Mouse (Mus musculus) stomach, postnatal 0 days (tissue): ENCODE results near the gene Brca1. TPM values are rescaled to one million over a fixed set of nuclear protein-coding genes. Genes with fewer than 3 reads are reported as not detected.
A peak's percentile ranks its signal among the peaks of the same experiment; 100 is the strongest.
"Not testable (repeated sequence)": the region's sequence is repeated elsewhere in the genome, so short reads cannot be mapped to it uniquely, and the experiment has no call there.

ENCODE experiments used
- ATAC-seq: fragments of 200-750 bp; cut with Nextera tagmentation; 2 replicates; pipeline ENCODE4 v1.8.0; 2017; ENCODE audit not compliant: low FRiP score, low TSS enrichment
- DNase-seq: peaks from one replicate; pipeline ENCODE4 v3.0.0-alpha.2; 2016; ENCODE audit warnings: low spot score
- H3K27ac ChIP-seq: fragments of 300-500 bp; sonication (generic); replicated peaks from 2 replicates; pipeline ENCODE4 v1.5.1; 2014; ENCODE audit warnings: mild to moderate bottlenecking, control low read depth
- H3K27me3 ChIP-seq: fragments of 300-500 bp; sonication (generic); 2 replicates; pipeline ENCODE4 v1.6.1; 2014; ENCODE audit warnings: low read length; ENCODE audit not compliant: control insufficient read depth, insufficient read depth
- H3K36me3 ChIP-seq: fragments of 300-500 bp; sonication (generic); 2 replicates; pipeline ENCODE4 v1.6.1; 2014; ENCODE audit warnings: low read length, mixed read lengths; ENCODE audit not compliant: control insufficient read depth, insufficient read depth
- H3K4me1 ChIP-seq: fragments of 300-500 bp; sonication (generic); replicated peaks from 2 replicates; pipeline ENCODE4 v1.6.1; 2014; ENCODE audit warnings: antibody characterized with exemption; ENCODE audit not compliant: control insufficient read depth, insufficient read depth
- H3K4me2 ChIP-seq: fragments of 300-500 bp; sonication (generic); replicated peaks from 2 replicates; pipeline ENCODE4 v1.6.1; 2014; ENCODE audit warnings: low read depth, mild to moderate bottlenecking, control low read depth, moderate library complexity
- H3K4me3 ChIP-seq: fragments of 300-500 bp; sonication (generic); 2 replicates; pipeline ENCODE4 v1.5.1; 2014; ENCODE audit warnings: low read depth, low read length, control low read depth
- H3K9ac ChIP-seq: fragments of 300-500 bp; sonication (generic); 2 replicates; pipeline ENCODE4 v1.6.1; 2014; ENCODE audit warnings: mild to moderate bottlenecking, low read length, control low read depth, mixed read lengths
- H3K9me3 ChIP-seq: fragments of 300-500 bp; sonication (generic); 2 replicates; pipeline ENCODE4 v1.6.1; 2016; ENCODE audit warnings: low read length; ENCODE audit not compliant: control insufficient read depth
- CTCF ChIP-seq: IDR thresholded peaks from 2 replicates; pipeline ENCODE4 v1.5.1; 2016; ENCODE audit warnings: antibody characterized with exemption, low read depth, mild to moderate bottlenecking, moderate library complexity
- EP300 ChIP-seq: optimal IDR thresholded peaks from 2 replicates; pipeline ENCODE3; 2016; ENCODE audit warnings: antibody characterized with exemption
- WGBS: fragments of 180-500 bp; shearing (Covaris S2); extraction: QIAGEN DNeasy Blood & Tissue Kit; methylation state at CpG from one replicate; pipeline ENCODE4 v1.1.7; 2014; 5-methylcytosine and 5-hydroxymethylcytosine counted together
- polyA plus RNA-seq: library from polyadenylated mRNA; unstranded; fragments of >200 nt; fragmentation: Nextera tagmentation; extraction: Ambion mirVana; gene quantifications from 2 replicates; pipeline ENCODE4 v1.2.1, GENCODE M21; 2015

Brca1 gene
- polyA plus RNA-seq, 1 experiment from 2014 or later, result 2.5 TPM

GRCm38 (mm10) chr11:101455627-101456026 lies 96.1 kb downstream of the Brca1 start:
- H3K4me2 ChIP-seq, result no peak overlapping the region
- H3K27ac ChIP-seq, result no peak overlapping the region
- no peaks in the 10 kb centered on the region for H3K27me3 ChIP-seq
- no peak overlapping the region for H3K4me3 ChIP-seq
- TF ChIP-seq EP300 (no peak), CTCF (no peak)
- H3K9ac ChIP-seq, result no peak overlapping the region
- DNase-seq (no peak), ATAC-seq (no peak)
- 0 out of 2 replicates have a peak, but pooled peaks cover 2% of the 10 kb centered on the region for H3K4me1 ChIP-seq
- 57% methylated on average over 7 of the region's 7 CpGs for WGBS
- peaks cover 20% of the 10 kb centered on the region for H3K36me3 ChIP-seq
- no peaks in the 10 kb centered on the region for H3K9me3 ChIP-seq

DNA sequence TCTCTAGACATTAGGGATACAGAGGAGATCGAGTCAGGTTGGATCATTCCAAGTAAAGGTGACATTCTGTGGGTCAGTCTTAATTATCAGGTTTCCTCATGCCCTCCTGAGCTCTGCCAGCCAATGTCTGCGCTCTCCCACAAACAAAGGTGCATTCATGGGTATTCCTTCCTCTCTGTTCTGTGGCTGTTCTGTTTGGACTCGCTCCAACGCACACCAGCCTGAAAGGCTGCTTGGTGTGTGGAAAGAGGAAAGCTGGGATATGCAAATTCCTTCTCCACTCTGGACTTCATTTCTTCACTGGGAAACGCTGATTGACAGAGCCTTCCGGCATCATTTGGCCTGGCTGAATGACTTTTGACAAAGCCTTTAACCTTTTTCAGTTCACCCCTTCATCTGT lies 97.1 kb downstream of the Brca1 start:
- Histone ChIP-seq H3K9ac (no peak overlapping the region), H3K4me3 (no peak overlapping the region), H3K36me3 (peaks cover 15% of the 10 kb centered on the region), H3K9me3 (no peaks in the 10 kb centered on the region), H3K27me3 (no peaks in the 10 kb centered on the region), H3K4me1 (0 out of 2 replicates have a peak, but pooled peaks cover 2% of the 10 kb centered on the region), H3K4me2 (no peak overlapping the region), H3K27ac (no peak overlapping the region)
- DNase-seq, result peak; percentile 59
- WGBS, result 53% methylated on average over 6 of the region's 6 CpGs
- peak; percentile 34; the same call in 1 of the 2 replicates for ATAC-seq
- no peak for TF ChIP-seq CTCF
- TF ChIP-seq EP300, result no peak

DNA sequence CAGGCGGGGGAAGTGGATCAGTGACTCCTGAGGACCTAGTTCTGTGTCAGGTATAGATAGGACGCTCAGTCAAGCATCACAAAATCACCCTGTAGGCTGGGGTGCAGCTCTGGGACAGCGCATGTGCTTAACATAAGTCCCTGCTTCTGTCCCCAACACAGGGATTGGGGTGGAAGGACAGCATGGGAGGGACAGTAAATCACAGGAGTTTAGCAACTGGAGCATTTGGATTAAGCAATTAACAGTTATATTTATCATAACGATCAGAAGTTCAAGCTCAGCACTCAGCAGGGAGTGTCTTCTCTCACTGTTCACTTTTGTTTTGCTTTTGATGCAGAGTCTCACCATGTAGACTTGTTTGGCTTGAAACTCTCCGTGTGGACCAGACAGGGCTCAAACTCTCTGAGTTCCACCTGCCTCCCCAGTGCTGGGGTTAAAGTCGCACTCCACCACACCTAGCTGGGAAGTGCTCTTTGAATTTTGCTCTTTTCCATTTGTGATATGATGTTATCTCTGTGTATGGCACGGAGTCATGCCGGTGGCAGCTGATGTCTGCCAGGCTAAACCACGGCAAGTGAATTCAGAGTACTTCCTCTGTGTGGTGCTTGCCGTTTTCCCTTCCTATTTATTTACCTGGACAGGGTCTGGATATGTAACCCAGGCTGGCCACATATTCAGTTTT lies 99.5 kb downstream of the Brca1 start:
- H3K9ac ChIP-seq, result no peak overlapping the region
- DNase-seq, result no peak
- 58% methylated on average over 10 of the region's 10 CpGs for WGBS
- H3K27ac ChIP-seq, result no peak overlapping the region
- H3K9me3 ChIP-seq, result no peaks in the 10 kb centered on the region
- no peak overlapping the region for H3K4me2 ChIP-seq
- ATAC-seq, result no peak
- H3K27me3 ChIP-seq, result no peaks in the 10 kb centered on the region
- peaks cover 4% of the 10 kb centered on the region; the same call in 1 of the 2 replicates for H3K36me3 ChIP-seq
- H3K4me3 ChIP-seq, result no peak overlapping the region
- H3K4me1 ChIP-seq, result 0 out of 2 replicates have a peak, but pooled peaks cover 4% of the 10 kb centered on the region
- TF ChIP-seq CTCF, result no peak
- TF ChIP-seq EP300, result no peak

GRCm38 (mm10) chr11:101451536-101451935 lies 100.2 kb downstream of the Brca1 start:
- Histone ChIP-seq H3K4me3 (no peak overlapping the region), H3K4me2 (no peak overlapping the region), H3K27ac (no peak overlapping the region), H3K27me3 (no peaks in the 10 kb centered on the region), H3K9ac (no peak overlapping the region), H3K9me3 (no peaks in the 10 kb centered on the region), H3K4me1 (0 out of 2 replicates have a peak, but pooled peaks cover 4% of the 10 kb centered on the region), H3K36me3 (no peaks in the 10 kb centered on the region)
- ATAC-seq (0 out of 2 replicates have a peak, but pooled peaks have one; percentile 6), DNase-seq (no peak)
- TF ChIP-seq CTCF, result no peak
- TF ChIP-seq EP300, result no peak
- 85% methylated on average over 10 of the region's 10 CpGs for WGBS

DNA sequence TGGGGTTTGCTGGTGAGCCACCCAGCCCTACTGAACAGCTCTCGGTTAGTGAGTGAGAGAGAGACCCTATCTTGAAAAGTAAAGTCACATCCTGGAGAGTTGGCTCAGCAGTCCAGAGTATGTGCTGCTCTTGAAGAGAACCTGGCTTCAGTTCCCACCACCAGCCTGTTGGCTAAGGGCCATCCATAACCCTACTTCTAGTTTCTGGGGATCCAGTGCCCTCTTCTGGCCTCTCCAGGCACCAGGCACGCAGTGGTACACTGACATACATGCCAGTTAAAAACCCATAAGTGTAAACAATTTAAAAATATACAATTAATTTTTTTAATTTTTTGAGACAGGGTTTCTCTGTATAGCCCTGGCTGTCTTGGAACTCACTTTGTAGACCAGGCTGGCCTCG lies 101.4 kb downstream of the Brca1 start:
- WGBS, result 81% methylated on average over 3 of the region's 3 CpGs
- DNase-seq (no peak), ATAC-seq (no peak)
- Histone ChIP-seq H3K9ac (no peak overlapping the region), H3K4me3 (no peak overlapping the region), H3K27me3 (no peaks in the 10 kb centered on the region), H3K4me2 (no peak overlapping the region), H3K27ac (no peak overlapping the region), H3K36me3 (no peaks in the 10 kb centered on the region), H3K9me3 (no peaks in the 10 kb centered on the region), H3K4me1 (0 out of 2 replicates have a peak, but pooled peaks cover 4% of the 10 kb centered on the region)
- TF ChIP-seq EP300, result no peak
- peak; percentile 51 for TF ChIP-seq CTCF

- ATAC-seq, H3K4me1 ChIP-seq: not testable (repeated sequence)
Observed at GRCm38 (mm10) chr11:101449596-101449995, 102.2 kb downstream of the Brca1 start.

More at GRCm38 (mm10) chr11:101449596-101449995, 102.2 kb downstream of the Brca1 start:
- H3K27me3 ChIP-seq, H3K4me3 ChIP-seq, H3K27ac ChIP-seq, H3K36me3 ChIP-seq, H3K9ac ChIP-seq, DNase-seq, H3K4me2 ChIP-seq, H3K9me3 ChIP-seq: not testable (repeated sequence)
- 71% methylated on average over 4 of the region's 4 CpGs for WGBS
